Mouse (Mus musculus) hindbrain, postnatal 0 days (tissue): ENCODE results near the gene Spint1. TPM values are rescaled to one million over a fixed set of nuclear protein-coding genes. Genes with fewer than 3 reads are reported as not detected.

Experiments used
- ATAC-seq: fragments of 200-750 bp; cut with Nextera tagmentation; 2 replicates; pipeline ENCODE4 v1.8.0; 2017; ENCODE audit warnings: mild to moderate bottlenecking, moderate TSS enrichment, moderate library complexity
- DNase-seq: peaks from one replicate; pipeline ENCODE4 v3.0.0-alpha.2; 2015; ENCODE audit warnings: low spot score
- H3K27ac ChIP-seq: fragments of 300-500 bp; sonication (generic); 2 replicates; pipeline ENCODE4 v1.5.1; 2014; ENCODE audit warnings: mild to moderate bottlenecking
- H3K27me3 ChIP-seq: fragments of 300-500 bp; sonication (generic); 2 replicates; pipeline ENCODE4 v1.6.1; 2014; ENCODE audit warnings: low read length, mixed read lengths; ENCODE audit not compliant: insufficient read depth
- H3K36me3 ChIP-seq: fragments of 300-500 bp; sonication (generic); 2 replicates; pipeline ENCODE4 v1.6.1; 2014; ENCODE audit warnings: low read length, mixed read lengths; ENCODE audit not compliant: insufficient read depth
- H3K4me1 ChIP-seq: fragments of 300-500 bp; sonication (generic); 2 replicates; pipeline ENCODE4 v1.6.1; 2014; ENCODE audit warnings: antibody characterized with exemption, low read length, mixed read lengths; ENCODE audit not compliant: insufficient read depth
- H3K4me2 ChIP-seq: fragments of 300-500 bp; sonication (generic); 2 replicates; pipeline ENCODE4 v1.6.1; 2014; ENCODE audit warnings: low read depth, mild to moderate bottlenecking, low read length, moderate library complexity, mixed read lengths
- H3K4me3 ChIP-seq: fragments of 300-500 bp; sonication (generic); 2 replicates; pipeline ENCODE4 v1.5.1; 2014; ENCODE audit warnings: low read length
- H3K9ac ChIP-seq: fragments of 300-500 bp; sonication (generic); replicated peaks from 2 replicates; pipeline ENCODE4 v1.6.1; 2014; ENCODE audit warnings: mild to moderate bottlenecking, low read length, moderate library complexity, mixed read lengths
- H3K9me3 ChIP-seq: fragments of 300-500 bp; sonication (generic); 2 replicates; pipeline ENCODE4 v1.6.1; 2016; ENCODE audit warnings: low read length, mixed read lengths
- CTCF ChIP-seq: IDR thresholded peaks from 2 replicates; pipeline ENCODE4 v1.5.1; 2016; ENCODE audit warnings: antibody characterized with exemption, control low read depth, low read depth
- WGBS: fragments of 180-500 bp; shearing (Covaris S2); extraction: QIAGEN DNeasy Blood & Tissue Kit; methylation state at CpG from one replicate; pipeline ENCODE4 v1.1.7; 2014; 5-methylcytosine and 5-hydroxymethylcytosine counted together
- polyA plus RNA-seq: library from polyadenylated mRNA; unstranded; fragments of >200 nt; fragmentation: Nextera tagmentation; extraction: Ambion mirVana; gene quantifications from 2 replicates; pipeline ENCODE4 v1.2.1, GENCODE M21; 2015
- total RNA-seq: library from RNA; depleted of rRNA; stranded (reverse); fragments of >200 nt; gene quantifications from 2 replicates; pipeline ENCODE4 v1.2.3, GENCODE M21; 2014; rRNA removed

Gene Spint1
- total RNA-seq = 3.0 and 3.7 TPM in 2 replicates
- 1.1 and 1.2 TPM in 2 replicates for polyA plus RNA-seq

DNA sequence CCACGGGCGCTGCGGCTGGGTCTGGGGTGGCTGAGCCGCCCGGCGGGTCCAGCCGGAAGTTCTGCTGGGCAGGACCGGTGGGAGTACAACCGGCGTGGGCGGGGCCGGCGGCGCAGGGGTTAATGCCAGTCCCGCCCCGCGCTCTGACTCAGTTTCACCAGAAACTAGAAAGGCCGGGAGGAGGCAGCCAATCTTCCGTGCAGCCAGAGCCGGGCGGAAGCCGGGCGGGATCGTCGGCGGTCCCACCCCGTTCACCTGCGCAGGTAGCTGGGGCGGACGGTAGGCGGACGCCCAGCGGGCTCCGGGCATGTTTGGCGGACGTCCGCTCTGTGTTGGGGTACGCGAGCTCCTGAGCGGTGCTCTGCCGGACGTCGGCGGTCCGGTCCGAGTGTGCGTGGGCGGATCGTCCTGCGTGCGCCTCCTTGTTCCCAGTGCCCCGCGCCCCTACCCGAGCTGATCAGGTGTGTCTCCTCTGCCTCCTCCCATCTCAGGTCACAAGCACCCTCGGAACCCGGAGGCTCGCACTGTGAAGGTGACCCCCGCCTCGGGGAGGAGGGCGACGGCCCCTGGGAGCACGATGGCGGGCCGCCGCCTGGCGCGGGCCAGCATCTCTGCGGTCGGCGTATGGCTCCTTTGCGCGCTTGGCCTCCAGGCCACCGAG is at the start of gene Spint1:
Gene Spint1, plus strand, starts transcription at position 153 of the 661 bp plus-strand sequence.
- under 1% methylated on average over 72 of the region's 73 CpGs for WGBS
- Histone ChIP-seq H3K4me1 (peaks cover 5% of the 10 kb centered on the region; the same call in 1 of the 2 replicates), H3K27me3 (peaks cover 44% of the 10 kb centered on the region), H3K36me3 (no peaks in the 10 kb centered on the region), H3K4me3 (peak within 1 kb of the TSS; percentile 38), H3K9me3 (no peaks in the 10 kb centered on the region), H3K9ac (no peak within 1 kb of the TSS), H3K27ac (no peak within 1 kb of the TSS), H3K4me2 (peak within 1 kb of the TSS; percentile 59)
- no peak for TF ChIP-seq CTCF
- ATAC-seq (peak; percentile 44; the same call in 1 of the 2 replicates), DNase-seq (no peak)

DNA sequence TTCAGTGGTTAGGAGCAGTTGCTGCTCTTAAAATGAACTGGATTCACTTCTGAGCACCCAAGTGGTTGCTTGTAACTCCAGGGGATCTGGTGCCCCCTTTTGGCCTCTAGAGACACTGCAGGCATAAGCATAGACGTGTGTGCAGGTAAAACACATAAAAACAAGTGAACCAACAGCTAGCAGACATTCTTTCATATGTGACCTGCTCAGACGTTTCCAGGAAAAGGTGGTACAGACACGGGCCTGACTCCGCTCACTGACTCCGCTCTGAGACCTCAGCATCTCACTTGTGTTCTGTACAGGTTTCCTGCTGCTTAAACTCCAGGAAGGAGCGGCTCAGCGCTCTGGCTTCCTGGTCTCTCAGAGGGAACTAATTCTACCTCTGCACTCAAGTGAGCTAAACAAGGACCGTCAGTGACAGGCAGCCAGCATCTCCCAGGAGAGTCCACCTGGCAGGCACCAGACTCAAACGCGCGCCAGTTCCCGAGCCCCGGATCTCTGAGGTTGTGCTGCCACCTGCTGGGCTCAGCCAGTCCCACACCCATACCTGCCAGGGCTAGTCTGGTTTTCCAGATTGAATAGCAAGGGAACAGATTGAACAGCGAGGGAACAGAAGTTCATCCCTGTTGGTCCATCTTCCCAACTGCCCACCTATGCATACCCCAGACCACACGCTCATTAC is 48.0 kb upstream of the Spint1 start:
- peak; percentile 88 for TF ChIP-seq CTCF
- no peaks in the 10 kb centered on the region for H3K4me1 ChIP-seq
- no peak overlapping the region for H3K27ac ChIP-seq
- DNase-seq (peak; percentile 85), ATAC-seq (peak; percentile 91)
- H3K9ac ChIP-seq = no peak overlapping the region
- H3K9me3 ChIP-seq = no peaks in the 10 kb centered on the region
- peak overlapping the region; percentile 59 for H3K4me2 ChIP-seq
- H3K4me3 ChIP-seq = peak overlapping the region; percentile 19
- 6% methylated on average over 15 of the region's 15 CpGs for WGBS
- H3K36me3 ChIP-seq = peaks cover 2% of the 10 kb centered on the region; the same call in 1 of the 2 replicates
- H3K27me3 ChIP-seq = no peaks in the 10 kb centered on the region

DNA sequence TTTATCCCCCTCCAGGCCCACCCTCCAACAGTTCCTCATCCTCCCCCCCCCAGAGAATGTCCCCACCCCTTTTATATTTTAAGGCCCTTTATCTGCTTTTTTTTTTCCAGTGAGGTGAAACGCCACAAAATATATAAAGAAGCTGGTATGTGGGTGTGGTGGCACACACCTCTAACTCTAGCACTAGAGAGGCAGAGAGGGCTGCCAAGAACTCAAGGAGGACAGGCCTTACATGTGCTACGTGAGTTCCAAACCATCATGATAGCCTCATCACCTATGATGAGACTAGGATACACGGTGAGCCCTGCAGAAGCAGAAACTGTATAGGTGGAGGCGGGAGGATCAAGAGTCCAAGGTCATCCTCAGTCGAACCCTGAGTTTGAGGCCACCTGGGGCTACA is 46.2 kb upstream of the Spint1 start:
- Histone ChIP-seq H3K9me3 (no peaks in the 10 kb centered on the region), H3K4me3 (no peak overlapping the region), H3K4me2 (no peak overlapping the region), H3K27ac (no peak overlapping the region), H3K27me3 (no peaks in the 10 kb centered on the region), H3K4me1 (no peaks in the 10 kb centered on the region), H3K36me3 (no peaks in the 10 kb centered on the region), H3K9ac (no peak overlapping the region)
- no peak for DNase-seq
- TF ChIP-seq CTCF = no peak
- ATAC-seq = no peak
- 85% methylated on average over 5 of the region's 5 CpGs for WGBS

DNA sequence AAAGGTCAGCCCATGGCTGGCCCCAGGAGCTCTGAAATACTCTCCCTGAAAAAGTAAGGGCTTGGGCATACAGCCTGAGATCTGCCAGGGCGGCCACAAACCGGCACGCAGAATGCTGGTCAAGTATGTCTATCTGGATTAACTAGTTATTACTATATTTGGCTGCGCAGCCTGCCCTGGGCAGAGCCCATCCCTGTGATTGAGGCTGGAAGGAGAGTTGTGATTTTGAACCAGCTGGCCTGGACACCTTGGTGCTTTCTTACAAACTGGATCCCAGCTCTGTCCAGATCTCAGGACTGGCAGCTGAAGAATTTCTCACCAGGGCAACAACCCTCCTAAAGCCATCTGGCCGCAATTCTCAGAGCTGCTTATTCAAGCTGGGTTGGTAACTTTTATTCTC is 43.0 kb upstream of the Spint1 start:
- no peak for ATAC-seq
- no peaks in the 10 kb centered on the region for H3K4me1 ChIP-seq
- no peak for TF ChIP-seq CTCF
- no peaks in the 10 kb centered on the region for H3K9me3 ChIP-seq
- WGBS = 71% methylated on average over 5 of the region's 5 CpGs
- no peaks in the 10 kb centered on the region for H3K27me3 ChIP-seq
- H3K36me3 ChIP-seq = no peaks in the 10 kb centered on the region
- no peak overlapping the region for H3K9ac ChIP-seq
- DNase-seq = peak; percentile 23
- no peak overlapping the region for H3K4me3 ChIP-seq
- H3K4me2 ChIP-seq = no peak overlapping the region
- no peak overlapping the region for H3K27ac ChIP-seq

DNA sequence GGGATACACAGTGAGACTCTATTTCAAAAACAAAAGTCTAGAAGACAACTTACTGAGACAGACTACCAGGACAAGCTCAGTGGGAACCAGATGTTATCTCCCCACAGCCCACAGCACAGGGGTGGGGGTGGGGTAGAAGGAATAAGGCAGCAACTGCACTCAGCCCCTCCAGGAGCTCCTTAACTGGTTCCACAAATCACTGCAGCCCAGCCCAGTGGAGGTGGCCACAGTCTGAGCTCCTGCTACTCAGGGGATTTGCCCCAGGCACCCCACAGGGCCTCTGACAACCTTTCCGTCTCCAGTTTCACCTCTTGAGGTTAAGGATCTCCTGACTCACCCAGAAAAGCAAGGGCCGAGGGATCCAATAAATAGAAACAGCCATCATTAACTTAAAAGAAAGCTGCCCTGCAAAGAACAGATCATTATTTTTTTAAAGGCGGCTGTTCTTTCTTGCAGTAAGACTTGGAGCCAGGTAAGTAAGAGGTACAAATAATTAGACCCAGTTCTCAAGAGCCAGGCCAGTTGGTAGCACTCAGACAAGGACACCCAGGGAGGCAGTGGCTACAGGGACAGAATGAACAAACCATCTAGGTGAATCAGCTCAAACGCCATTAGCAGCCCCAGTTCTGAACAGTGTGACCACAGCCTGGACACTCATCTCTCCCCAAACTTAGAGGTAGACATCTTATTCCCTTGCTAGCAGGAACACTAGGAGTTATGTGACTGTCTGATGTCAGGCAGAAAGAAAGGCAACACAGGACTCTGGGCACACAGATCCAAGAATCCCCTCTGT is 40.6 kb upstream of the Spint1 start:
- Histone ChIP-seq H3K36me3 (no peaks in the 10 kb centered on the region), H3K27me3 (no peaks in the 10 kb centered on the region), H3K4me1 (no peaks in the 10 kb centered on the region), H3K9me3 (no peaks in the 10 kb centered on the region), H3K4me2 (no peak overlapping the region), H3K9ac (no peak overlapping the region), H3K4me3 (no peak overlapping the region), H3K27ac (no peak overlapping the region)
- 52% methylated on average over 4 of the region's 4 CpGs for WGBS
- ATAC-seq = no peak
- no peak for DNase-seq
- TF ChIP-seq CTCF = no peak

DNA sequence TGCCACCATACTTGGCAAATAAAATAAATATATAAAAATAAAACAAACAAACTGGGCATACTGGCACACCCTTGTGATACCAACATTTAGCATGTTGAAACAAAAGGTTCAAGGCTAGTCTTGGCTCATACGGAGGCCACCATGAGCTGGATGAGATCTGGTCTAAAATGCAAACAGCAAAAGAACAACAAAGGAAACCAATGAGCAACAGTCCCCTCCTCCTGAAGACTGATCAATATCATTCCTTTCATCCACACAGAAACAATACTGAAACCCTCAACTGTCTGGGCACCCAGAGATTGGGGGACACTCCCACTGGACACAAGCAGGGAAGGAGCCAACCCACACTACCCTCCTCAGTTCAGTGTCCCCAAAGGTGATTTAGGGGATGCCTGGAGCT is 39.7 kb upstream of the Spint1 start:
- no peak for TF ChIP-seq CTCF

More for the DNA sequence above, 39.7 kb upstream of the Spint1 start:
- no peak overlapping the region for H3K4me2 ChIP-seq
- no peaks in the 10 kb centered on the region for H3K9me3 ChIP-seq
- no peak for ATAC-seq
- no peaks in the 10 kb centered on the region for H3K4me1 ChIP-seq
- DNase-seq = no peak
- H3K27me3 ChIP-seq = no peaks in the 10 kb centered on the region
- H3K9ac ChIP-seq = no peak overlapping the region
- H3K36me3 ChIP-seq = no peaks in the 10 kb centered on the region
- 0 out of 2 replicates have a peak overlapping the region, but pooled peaks have one; percentile 8 for H3K27ac ChIP-seq
- H3K4me3 ChIP-seq = no peak overlapping the region
- 88% methylated on average over 1 of the region's 1 CpGs for WGBS
